Mouse (Mus musculus): ENCODE data around the gene Dlk2. TPM values are rescaled to one million over a fixed set of nuclear protein-coding genes. Genes with fewer than 3 reads are reported as not detected.

Gene Dlk2
- total and polyA plus RNA-seq, 3 experiments = 0.23 to 0.74 (median 0.39) TPM

- H3K4me3 ChIP-seq = peak overlapping the region; percentile 59
- H3K27me3 ChIP-seq (ENCODE audit: control insufficient read depth, insufficient read depth, low read length) = no peaks in the 10 kb centered on the region
- DNase-seq = no peak
- H3K27ac ChIP-seq = peak overlapping the region; percentile 24; the same call in 1 of the 2 replicates
- H3K36me3 ChIP-seq (ENCODE audit: control insufficient read depth, insufficient read depth, low read length) = peaks cover 2% of the 10 kb centered on the region
- peaks cover 7% of the 10 kb centered on the region for H3K4me1 ChIP-seq (ENCODE audit: control insufficient read depth, insufficient read depth, low read length)
- intact Hi-C loops (cut with DNase I) = no loop called here
- peaks cover 2% of the 10 kb centered on the region; the same call in 1 of the 2 replicates for H3K79me2 ChIP-seq (replicated peaks; ENCODE audit: control insufficient read depth, insufficient read depth, low read length)
- TF ChIP-seq EP300 (IDR thresholded peaks at IDR 0.05; ENCODE audit: insufficient read depth, low read depth, low read length) = no peak
- TF ChIP-seq POLR2A (IDR thresholded peaks at IDR 0.05; ENCODE audit: insufficient read depth, low read depth, low read length) = no peak
- TF ChIP-seq CTCF (IDR thresholded peaks at IDR 0.05) = no peak
- WGBS = 33% methylated on average over 9 of the region's 9 CpGs
- H3K9ac ChIP-seq (ENCODE audit: low read depth, low read length) = no peak overlapping the region
These were observed 14.1 kb upstream of the Dlk2 start for GRCm38 (mm10) chr17:46283140-46283539.

- Histone ChIP-seq H3K36me3 (ENCODE audit: control insufficient read depth, insufficient read depth, low read length) (peaks cover 2% of the 10 kb centered on the region; the same call in 1 of the 2 replicates), H3K27ac (no peak overlapping the region), H3K4me1 (ENCODE audit: control insufficient read depth, insufficient read depth, low read length) (peaks cover 9% of the 10 kb centered on the region), H3K4me3 (no peak overlapping the region), H3K27me3 (ENCODE audit: control insufficient read depth, insufficient read depth, low read length) (no peaks in the 10 kb centered on the region), H3K79me2 (replicated peaks; ENCODE audit: control insufficient read depth, insufficient read depth, low read length) (no peaks in the 10 kb centered on the region), H3K9ac (ENCODE audit: low read depth, low read length) (no peak overlapping the region)
- DNase-seq = no peak
- TF ChIP-seq EP300 (IDR thresholded peaks at IDR 0.05; ENCODE audit: insufficient read depth, low read depth, low read length) (no peak), CTCF (IDR thresholded peaks at IDR 0.05) (no peak), POLR2A (IDR thresholded peaks at IDR 0.05; ENCODE audit: insufficient read depth, low read depth, low read length) (no peak)
- intact Hi-C loops (cut with DNase I) = no loop called here
- WGBS = 70% methylated on average over 8 of the region's 8 CpGs
These were observed 13.3 kb upstream of the Dlk2 start for GRCm38 (mm10) chr17:46283911-46284310.

GRCm38 (mm10) chr17:46284653-46285052 lies 12.6 kb upstream of the Dlk2 start:
- Histone ChIP-seq H3K4me3 (no peak overlapping the region), H3K4me1 (ENCODE audit: control insufficient read depth, insufficient read depth, low read length) (peaks cover 9% of the 10 kb centered on the region), H3K36me3 (ENCODE audit: control insufficient read depth, insufficient read depth, low read length) (peaks cover 2% of the 10 kb centered on the region; the same call in 1 of the 2 replicates), H3K27me3 (ENCODE audit: control insufficient read depth, insufficient read depth, low read length) (no peaks in the 10 kb centered on the region), H3K79me2 (replicated peaks; ENCODE audit: control insufficient read depth, insufficient read depth, low read length) (no peaks in the 10 kb centered on the region), H3K9ac (ENCODE audit: low read depth, low read length) (no peak overlapping the region), H3K27ac (no peak overlapping the region)
- 52% methylated on average over 7 of the region's 7 CpGs for WGBS
- TF ChIP-seq POLR2A (IDR thresholded peaks at IDR 0.05; ENCODE audit: insufficient read depth, low read depth, low read length) (no peak), EP300 (IDR thresholded peaks at IDR 0.05; ENCODE audit: insufficient read depth, low read depth, low read length) (no peak), CTCF (IDR thresholded peaks at IDR 0.05) (no peak)
- DNase-seq = no peak
- intact Hi-C loops (cut with DNase I) = no loop called here

GRCm38 (mm10) chr17:46285407-46285806 lies 11.8 kb upstream of the Dlk2 start:
- Histone ChIP-seq H3K27me3 (ENCODE audit: control insufficient read depth, insufficient read depth, low read length) (no peaks in the 10 kb centered on the region), H3K4me3 (no peak overlapping the region), H3K9ac (ENCODE audit: low read depth, low read length) (no peak overlapping the region), H3K27ac (no peak overlapping the region), H3K4me1 (ENCODE audit: control insufficient read depth, insufficient read depth, low read length) (peaks cover 9% of the 10 kb centered on the region), H3K79me2 (replicated peaks; ENCODE audit: control insufficient read depth, insufficient read depth, low read length) (no peaks in the 10 kb centered on the region), H3K36me3 (ENCODE audit: control insufficient read depth, insufficient read depth, low read length) (peaks cover 2% of the 10 kb centered on the region; the same call in 1 of the 2 replicates)
- TF ChIP-seq CTCF (IDR thresholded peaks at IDR 0.05) (no peak), EP300 (IDR thresholded peaks at IDR 0.05; ENCODE audit: insufficient read depth, low read depth, low read length) (no peak)
- WGBS = 57% methylated on average over 6 of the region's 6 CpGs
- intact Hi-C loops (cut with DNase I) = no loop called here
- DNase-seq = no peak

- Histone ChIP-seq H3K4me3 (no peak overlapping the region), H3K9ac (ENCODE audit: low read depth, low read length) (no peak overlapping the region), H3K27me3 (ENCODE audit: control insufficient read depth, insufficient read depth, low read length) (no peaks in the 10 kb centered on the region), H3K27ac (peak overlapping the region; percentile 64), H3K36me3 (ENCODE audit: control insufficient read depth, insufficient read depth, low read length) (no peaks in the 10 kb centered on the region), H3K4me1 (ENCODE audit: control insufficient read depth, insufficient read depth, low read length) (peaks cover 7% of the 10 kb centered on the region), H3K79me2 (replicated peaks; ENCODE audit: control insufficient read depth, insufficient read depth, low read length) (no peaks in the 10 kb centered on the region)
- DNase-seq = peak; percentile 70 to 76
- WGBS = 23% methylated on average over 11 of the region's 11 CpGs
- intact Hi-C loops (cut with DNase I) = loop anchor here (2.0 kb wide), 1 partner anchor 15 kb away; no protein-coding TSS in a partner anchor
- TF ChIP-seq EP300 (IDR thresholded peaks at IDR 0.05; ENCODE audit: insufficient read depth, low read depth, low read length) (peak; percentile 90; the same call in 1 of the 2 replicates), POLR2A (IDR thresholded peaks at IDR 0.05; ENCODE audit: insufficient read depth, low read depth, low read length) (no peak)
These were observed 9.5 kb upstream of the Dlk2 start for GRCm38 (mm10) chr17:46287678-46288095.

GRCm38 (mm10) chr17:46296601-46297000 lies 620 bp upstream of the Dlk2 start:
- H3K27me3 ChIP-seq (ENCODE audit: control insufficient read depth, insufficient read depth, low read length) = peaks cover 2% of the 10 kb centered on the region

More at GRCm38 (mm10) chr17:46296601-46297000, 620 bp upstream of the Dlk2 start:
- Histone ChIP-seq H3K4me3 (no peak overlapping the region), H3K27ac (no peak overlapping the region), H3K79me2 (replicated peaks; ENCODE audit: control insufficient read depth, insufficient read depth, low read length) (no peaks in the 10 kb centered on the region), H3K9ac (ENCODE audit: low read depth, low read length) (no peak overlapping the region), H3K36me3 (ENCODE audit: control insufficient read depth, insufficient read depth, low read length) (no peaks in the 10 kb centered on the region), H3K4me1 (ENCODE audit: control insufficient read depth, insufficient read depth, low read length) (no peaks in the 10 kb centered on the region; the same call in 1 of the 2 replicates)
- intact Hi-C loops (cut with DNase I) = loop anchor here (5.0 kb wide), 1 partner anchor 564 kb away; the partner anchor contains the start of gene 1600014C23Rik
- 22% methylated on average over 6 of the region's 6 CpGs for WGBS
- TF ChIP-seq EP300 (IDR thresholded peaks at IDR 0.05; ENCODE audit: insufficient read depth, low read depth, low read length) (no peak), CTCF (IDR thresholded peaks at IDR 0.05) (no peak), POLR2A (IDR thresholded peaks at IDR 0.05; ENCODE audit: insufficient read depth, low read depth, low read length) (no peak)
- DNase-seq = no peak

Measured in heart, adult 2 months (tissue).